Mouse (Mus musculus) liver, embryonic 11.5 days (tissue): Measurements from ENCODE around the gene Olfr638. TPM values are rescaled to one million over a fixed set of nuclear protein-coding genes. Genes with fewer than 3 reads are reported as not detected.

Source experiments
- ATAC-seq: fragments of 200-750 bp; cut with Nextera tagmentation; replicated peaks from 2 replicates; pipeline ENCODE4 v1.8.0; 2017; ENCODE audit warnings: moderate number of reproducible peaks, mild to moderate bottlenecking, moderate TSS enrichment, moderate library complexity; ENCODE audit not compliant: low FRiP score
- DNase-seq: peaks from one replicate; pipeline ENCODE4 v3.0.0-alpha.2; 2017; ENCODE audit warnings: low spot score
- H3K27ac ChIP-seq: fragments of 300-500 bp; sonication (generic); 2 replicates; pipeline ENCODE4 v1.5.1; 2014; ENCODE audit warnings: mild to moderate bottlenecking, low read depth, low read length, control low read depth
- H3K27me3 ChIP-seq: fragments of 300-500 bp; sonication (generic); replicated peaks from 2 replicates; pipeline ENCODE4 v1.6.1; 2014; ENCODE audit warnings: low read length, mixed read lengths; ENCODE audit not compliant: control insufficient read depth, insufficient read depth
- H3K36me3 ChIP-seq: fragments of 300-500 bp; sonication (generic); 2 replicates; pipeline ENCODE4 v1.6.1; 2014; ENCODE audit warnings: mild to moderate bottlenecking, low read length, moderate library complexity, mixed read lengths; ENCODE audit not compliant: control insufficient read depth, insufficient read depth
- H3K4me1 ChIP-seq: fragments of 300-500 bp; sonication (generic); replicated peaks from 2 replicates; pipeline ENCODE4 v1.6.1; 2014; ENCODE audit warnings: low read length, mixed read lengths; ENCODE audit not compliant: control insufficient read depth, insufficient read depth
- H3K4me2 ChIP-seq: fragments of 300-500 bp; sonication (generic); 2 replicates; pipeline ENCODE4 v1.6.1; 2014; ENCODE audit warnings: mild to moderate bottlenecking, control low read depth, moderate library complexity
- H3K4me3 ChIP-seq: fragments of 300-500 bp; sonication (generic); 2 replicates; pipeline ENCODE4 v1.5.1; 2014; ENCODE audit warnings: low read depth, low read length, control low read depth
- H3K9ac ChIP-seq: fragments of 300-500 bp; sonication (generic); 2 replicates; pipeline ENCODE4 v1.6.1; 2014; ENCODE audit warnings: low read depth, low read length, control low read depth
- H3K9me3 ChIP-seq: fragments of 300-500 bp; sonication (generic); 2 replicates; pipeline ENCODE4 v1.6.1; 2016; ENCODE audit warnings: low read length, inconsistent platforms, mixed read lengths; ENCODE audit not compliant: control insufficient read depth
- WGBS: fragments of 180-500 bp; shearing (Covaris S2); extraction: QIAGEN DNeasy Blood & Tissue Kit; methylation state at CpG from one replicate; pipeline ENCODE4 v1.1.7; 2014; 5-methylcytosine and 5-hydroxymethylcytosine counted together
- polyA plus RNA-seq: library from polyadenylated mRNA; unstranded; fragments of >200 nt; fragmentation: Nextera tagmentation; extraction: Ambion mirVana; gene quantifications from 2 replicates; pipeline ENCODE4 v1.2.1, GENCODE M21; 2014

Olfr638 gene
- polyA plus RNA-seq, 1 experiment from 2014 or later: not detected

GRCm38 (mm10) chr7:104026978-104027377 lies 28.4 kb downstream of the Olfr638 start:
- no peaks in the 10 kb centered on the region for H3K36me3 ChIP-seq
- H3K4me3 ChIP-seq: no peak overlapping the region
- H3K27ac ChIP-seq: no peak overlapping the region
- H3K9me3 ChIP-seq: no peaks in the 10 kb centered on the region
- DNase-seq (no peak), ATAC-seq (no peak)
- H3K9ac ChIP-seq: no peak overlapping the region
- H3K4me1 ChIP-seq: no peaks in the 10 kb centered on the region
- no peaks in the 10 kb centered on the region for H3K27me3 ChIP-seq
- no peak overlapping the region for H3K4me2 ChIP-seq
- WGBS: 81% methylated on average over 3 of the region's 3 CpGs

- H3K4me1 ChIP-seq: no peaks in the 10 kb centered on the region
- no peaks in the 10 kb centered on the region for H3K9me3 ChIP-seq
- DNase-seq: no peak
- H3K9ac ChIP-seq: no peak within 1 kb of the TSS
- 63% methylated on average over 1 of the region's 1 CpGs for WGBS
- no peak for ATAC-seq
- H3K27me3 ChIP-seq: no peaks in the 10 kb centered on the region
- H3K27ac ChIP-seq: no peak within 1 kb of the TSS
- no peaks in the 10 kb centered on the region for H3K36me3 ChIP-seq
- no peak within 1 kb of the TSS for H3K4me3 ChIP-seq
- no peak within 1 kb of the TSS for H3K4me2 ChIP-seq
Measured at GRCm38 (mm10) chr7:104035145-104035544, 36.6 kb downstream of the Olfr638 start, which contains the start of gene Olfr641. TSS of gene Olfr641 (plus strand) at chr7:104035445.

GRCm38 (mm10) chr7:104050745-104051144 lies 52.2 kb downstream of the Olfr638 start:
- Histone ChIP-seq H3K9ac (no peak overlapping the region), H3K4me1 (no peaks in the 10 kb centered on the region), H3K4me2 (no peak overlapping the region), H3K27ac (no peak overlapping the region), H3K36me3 (no peaks in the 10 kb centered on the region), H3K4me3 (no peak overlapping the region), H3K9me3 (no peaks in the 10 kb centered on the region), H3K27me3 (no peaks in the 10 kb centered on the region)
- 79% methylated on average over 4 of the region's 4 CpGs for WGBS
- ATAC-seq (no peak), DNase-seq (no peak)

GRCm38 (mm10) chr7:104052566-104052965 lies 54.0 kb downstream of the Olfr638 start, which contains the start of gene Olfr642:
TSS of gene Olfr642 (minus strand) at chr7:104052666.
- no peak within 1 kb of the TSS for H3K9ac ChIP-seq
- no peak within 1 kb of the TSS for H3K4me2 ChIP-seq
- H3K4me3 ChIP-seq: no peak within 1 kb of the TSS
- ATAC-seq (no peak), DNase-seq (no peak)
- no peaks in the 10 kb centered on the region for H3K27me3 ChIP-seq
- 64% methylated on average over 1 of the region's 1 CpGs for WGBS
- no peak within 1 kb of the TSS for H3K27ac ChIP-seq
- no peaks in the 10 kb centered on the region for H3K9me3 ChIP-seq
- no peaks in the 10 kb centered on the region for H3K36me3 ChIP-seq
- no peaks in the 10 kb centered on the region for H3K4me1 ChIP-seq

Other genes starting within 250 kb of the Olfr638 start
- not detected in 2 replicates for gene Olfr630, start 241.4 kb upstream of the Olfr638 start, polyA plus RNA-seq
- not detected in 2 replicates for gene Olfr69, start 227.2 kb upstream of the Olfr638 start, polyA plus RNA-seq
- not detected in 2 replicates for gene Olfr68, start 219.0 kb upstream of the Olfr638 start, polyA plus RNA-seq
- not detected in 2 replicates for gene Olfr67, start 206.9 kb upstream of the Olfr638 start, polyA plus RNA-seq
- gene Hbb-bt, start 184.8 kb upstream of the Olfr638 start, polyA plus RNA-seq: 7,398 and 7,943 TPM in 2 replicates
- 9,439 and 11,024 TPM in 2 replicates for gene Hbb-bs, start 170.7 kb upstream of the Olfr638 start, polyA plus RNA-seq
- gene Hbb-bh2, start 158.2 kb upstream of the Olfr638 start, polyA plus RNA-seq: not detected in 2 replicates
- gene Hbb-bh1, start 155.6 kb upstream of the Olfr638 start, polyA plus RNA-seq: 4,066 and 4,428 TPM in 2 replicates
- gene Hbb-y, start 145.5 kb upstream of the Olfr638 start, polyA plus RNA-seq: 15,021 and 16,786 TPM in 2 replicates
- not detected in 2 replicates for gene Olfr66, start 112.5 kb upstream of the Olfr638 start, polyA plus RNA-seq
- gene Olfr64, start 104.3 kb upstream of the Olfr638 start, polyA plus RNA-seq: not detected in 2 replicates
- not detected in 2 replicates for gene Olfr65, start 95.3 kb upstream of the Olfr638 start, polyA plus RNA-seq
- not detected in 2 replicates for gene Olfr631, start 69.9 kb upstream of the Olfr638 start, polyA plus RNA-seq
- 0.12 TPM in 1 of 2 replicates, not detected in the other for gene Olfr632, start 64.4 kb upstream of the Olfr638 start, polyA plus RNA-seq
- gene Olfr633, start 54.3 kb upstream of the Olfr638 start, polyA plus RNA-seq: not detected in 2 replicates
- gene Olfr635, start 27.6 kb upstream of the Olfr638 start, polyA plus RNA-seq: not detected in 2 replicates
- not detected in 2 replicates for gene Olfr639, start 18.6 kb downstream of the Olfr638 start, polyA plus RNA-seq
- gene Olfr640, start 26.8 kb downstream of the Olfr638 start, polyA plus RNA-seq: not detected in 2 replicates
- gene Olfr641, start 36.7 kb downstream of the Olfr638 start, polyA plus RNA-seq: not detected in 2 replicates
- gene Olfr642, start 53.9 kb downstream of the Olfr638 start, polyA plus RNA-seq: not detected in 2 replicates
- not detected in 2 replicates for gene 4930516K23Rik, start 62.7 kb downstream of the Olfr638 start, polyA plus RNA-seq
- not detected in 2 replicates for gene Olfr644, start 73.1 kb downstream of the Olfr638 start, polyA plus RNA-seq
- gene Olfr645, start 86.7 kb downstream of the Olfr638 start, polyA plus RNA-seq: not detected in 2 replicates
- not detected in 2 replicates for gene Olfr646, start 106.1 kb downstream of the Olfr638 start, polyA plus RNA-seq
- not detected in 2 replicates for gene Ubqln5, start 131.1 kb downstream of the Olfr638 start, polyA plus RNA-seq
- not detected in 2 replicates for gene Olfr643, start 138.7 kb downstream of the Olfr638 start, polyA plus RNA-seq
- gene Ubqln3, start 144.5 kb downstream of the Olfr638 start, polyA plus RNA-seq: not detected in 2 replicates
- not detected in 2 replicates for gene Ubqlnl, start 151.8 kb downstream of the Olfr638 start, polyA plus RNA-seq
- not detected in 2 replicates for gene Olfm5, start 166.1 kb downstream of the Olfr638 start, polyA plus RNA-seq
- 0.08 and 0.19 TPM in 2 replicates for gene Olfr648, start 184.6 kb downstream of the Olfr638 start, polyA plus RNA-seq
- gene Olfr649, start 197.2 kb downstream of the Olfr638 start, polyA plus RNA-seq: not detected in 2 replicates
- 3.6 and 4.2 TPM in 2 replicates for gene Trim6, start 220.0 kb downstream of the Olfr638 start, polyA plus RNA-seq
- 1.4 and 2.1 TPM in 2 replicates for gene Trim34a, start 245.7 kb downstream of the Olfr638 start, polyA plus RNA-seq